Mouse (Mus musculus): ENCODE data around the gene Spint2.

GRCm38 (mm10) chr7:29316976-29317375 is 35.3 kb upstream of the Spint2 start:
- TF ChIP-seq CTCF (IDR thresholded peaks at IDR 0.05; ENCODE audit: extremely low read depth, insufficient read depth, insufficient read length, insufficient replicate concordance) (no peak), POLR2A (IDR thresholded peaks at IDR 0.05; ENCODE audit: low read depth, low read length) (no peak)
